5 mouse cellular contexts compared by ENCODE assay signal in genomic region chrX:70452359-70452758, GRCm38 (mm10). TPM values are rescaled to one million over a fixed set of nuclear protein-coding genes. Genes with fewer than 3 reads are reported as not detected.
ATAC-seq lines count a peak whose summit lies in the region.

No protein-coding gene starts in this region.

- peak; percentile 65; the same call in 1 of the 2 replicates for ATAC-seq in common myeloid progenitor, adult 5-6 weeks (replicated peaks; ENCODE audit: low read depth, poor library complexity, severe bottlenecking)
- ATAC-seq in granulocyte monocyte progenitor cell, adult 5-6 weeks (replicated peaks; ENCODE audit: poor library complexity, severe bottlenecking) = peak; percentile 75
- ATAC-seq in hematopoietic stem cell, adult 5-6 weeks (replicated peaks in 1 of 2; ENCODE audit: insufficient read depth in 1 of 2, low FRiP score in 2 of 2, low TSS enrichment in 1 of 2, low read depth in 1 of 2, poor library complexity in 2 of 2, severe bottlenecking in 2 of 2) = peak; percentile 48 to 65; a peak in 3 of 4 replicates
- ATAC-seq in megakaryocyte progenitor cell, adult 5-6 weeks (replicated peaks; ENCODE audit: poor library complexity) = peak; percentile 75
- ATAC-seq in megakaryocyte-erythroid progenitor cell, adult 5-6 weeks (replicated peaks; ENCODE audit: low FRiP score, low TSS enrichment, poor library complexity, severe bottlenecking) = 0 out of 2 replicates have a peak, but pooled peaks have one; percentile 47

RNA-seq across cellular contexts. Expression of gene Tmem185a, which starts 24.6 kb away (rescaled TPM):
- total RNA-seq in common myeloid progenitor, adult 5-6 weeks (2017) = 7.9 and 11.6 TPM in 2 replicates
- total RNA-seq in granulocyte monocyte progenitor cell, adult 5-6 weeks (2014; fragmentation: Nextera tagmentation) = 23.1 and 38.9 TPM in 2 replicates
- 14.6 and 22.0 TPM in 2 replicates for total RNA-seq in granulocyte monocyte progenitor cell, adult 5-6 weeks (2017)
- total RNA-seq in hematopoietic stem cell, adult 5-6 weeks (2017) = 6.4 and 9.4 TPM in 2 replicates
- total RNA-seq in megakaryocyte progenitor cell, adult 5-6 weeks (2015) = 35.5 and 43.8 TPM in 2 replicates
- 15.1 and 15.9 TPM in 2 replicates for total RNA-seq in megakaryocyte progenitor cell, adult 5-6 weeks (2017)
- total RNA-seq in megakaryocyte-erythroid progenitor cell, adult 5-6 weeks (2014; fragmentation: Nextera tagmentation) = 14.2 and 17.9 TPM in 2 replicates
- total RNA-seq in megakaryocyte-erythroid progenitor cell, adult 5-6 weeks (2017) = 4.3 and 7.5 TPM in 2 replicates

Comparison
In these comparisons a context has a peak if more than half of its experiments do, and no peak if none do; other contexts are left out.
1. Peak in every context shown above with its lines: ATAC-seq.